Mouse (Mus musculus) limb, embryonic 11.5 days (tissue): Measurements from ENCODE around the gene Xlr3a. TPM values are rescaled to one million over a fixed set of nuclear protein-coding genes. Genes with fewer than 3 reads are reported as not detected.
"Not testable (repeated sequence)": the region's sequence is repeated elsewhere in the genome, so short reads cannot be mapped to it uniquely, and the experiment has no call there.

Source experiments
- ATAC-seq: fragments of 200-750 bp; cut with Nextera tagmentation; 2 replicates; pipeline ENCODE4 v1.8.0; 2017; ENCODE audit warnings: low read depth; ENCODE audit not compliant: insufficient number of reproducible peaks, low FRiP score, low TSS enrichment
- DNase-seq: peaks from one replicate; pipeline ENCODE4 v3.0.0-alpha.2; 2015; ENCODE audit warnings: low spot score
- H3K27ac ChIP-seq: fragments of 300-500 bp; sonication (generic); replicated peaks from 2 replicates; pipeline ENCODE4 v1.5.1; 2014; ENCODE audit warnings: low read depth, mild to moderate bottlenecking, low read length
- H3K27me3 ChIP-seq: fragments of 300-500 bp; sonication (generic); 2 replicates; pipeline ENCODE4 v1.6.1; 2014; ENCODE audit warnings: mild to moderate bottlenecking, low read length, mixed read lengths; ENCODE audit not compliant: control insufficient read depth, insufficient read depth
- H3K36me3 ChIP-seq: fragments of 300-500 bp; sonication (generic); 2 replicates; pipeline ENCODE4 v1.6.1; 2014; ENCODE audit warnings: mild to moderate bottlenecking, low read length, moderate library complexity, mixed read lengths; ENCODE audit not compliant: control insufficient read depth, insufficient read depth
- H3K4me1 ChIP-seq: fragments of 300-500 bp; sonication (generic); 2 replicates; pipeline ENCODE4 v1.6.1; 2014; ENCODE audit warnings: low read length, mixed read lengths; ENCODE audit not compliant: control insufficient read depth, insufficient read depth
- H3K4me2 ChIP-seq: fragments of 300-500 bp; sonication (generic); 2 replicates; pipeline ENCODE4 v1.6.1; 2014; ENCODE audit warnings: low read depth, mild to moderate bottlenecking, moderate library complexity; ENCODE audit not compliant: severe bottlenecking
- H3K4me3 ChIP-seq: fragments of 300-500 bp; sonication (generic); 2 replicates; pipeline ENCODE4 v1.5.1; 2014; ENCODE audit warnings: low read depth, low read length
- H3K9ac ChIP-seq: fragments of 300-500 bp; sonication (generic); 2 replicates; pipeline ENCODE4 v1.6.1; 2014; ENCODE audit warnings: mild to moderate bottlenecking, low read length
- H3K9me3 ChIP-seq: fragments of 300-500 bp; sonication (generic); 2 replicates; pipeline ENCODE4 v1.6.1; 2016; ENCODE audit warnings: low read length; ENCODE audit not compliant: control insufficient read depth
- WGBS: fragments of 180-500 bp; shearing (Covaris S2); extraction: QIAGEN DNeasy Blood & Tissue Kit; methylation state at CpG from one replicate; pipeline ENCODE4 v1.1.7; 2014; 5-methylcytosine and 5-hydroxymethylcytosine counted together
- polyA plus RNA-seq: library from polyadenylated mRNA; unstranded; fragments of >200 nt; fragmentation: Nextera tagmentation; extraction: Ambion mirVana; gene quantifications from 2 replicates; pipeline ENCODE4 v1.2.1, GENCODE M21; 2014

The Xlr3a gene
- polyA plus RNA-seq, result 3.5 and 3.7 TPM in 2 replicates

DNA sequence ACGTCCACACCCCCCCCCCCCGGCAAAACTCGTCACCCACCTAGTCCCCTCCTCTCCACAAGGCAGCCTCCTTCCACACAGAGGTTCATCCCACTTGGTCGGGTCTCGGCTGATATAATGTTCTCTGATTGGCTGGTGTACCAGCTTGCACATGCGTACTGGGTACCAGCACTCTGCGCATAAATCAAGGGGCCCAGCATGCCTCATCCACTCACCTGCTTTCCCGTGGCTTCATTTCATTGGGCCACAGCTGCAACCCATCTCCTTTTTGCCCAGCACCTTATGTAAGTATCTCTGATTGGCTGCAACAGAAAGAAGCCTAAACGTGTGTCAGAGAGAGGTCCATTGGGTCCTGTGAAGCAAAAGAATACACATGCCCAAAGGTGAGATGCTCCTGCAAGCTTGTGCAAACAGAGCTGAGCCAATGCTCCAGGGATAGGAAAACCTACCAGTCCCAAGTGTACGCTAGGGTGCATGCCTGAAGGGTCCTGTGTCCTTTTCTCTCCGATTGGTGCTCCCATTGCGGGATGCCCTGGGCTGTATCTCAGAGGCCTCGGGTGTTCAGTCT lies at the start of gene Xlr3a:
Xlr3a (minus strand) TSS at position 155 of the 568 bp plus-strand sequence.
- H3K4me1 ChIP-seq, H3K27me3 ChIP-seq, H3K4me2 ChIP-seq, H3K36me3 ChIP-seq, DNase-seq, H3K27ac ChIP-seq, H3K9ac ChIP-seq, ATAC-seq, H3K9me3 ChIP-seq, H3K4me3 ChIP-seq: not testable (repeated sequence)
- WGBS, result 77% methylated on average over 11 of the region's 13 CpGs

DNA sequence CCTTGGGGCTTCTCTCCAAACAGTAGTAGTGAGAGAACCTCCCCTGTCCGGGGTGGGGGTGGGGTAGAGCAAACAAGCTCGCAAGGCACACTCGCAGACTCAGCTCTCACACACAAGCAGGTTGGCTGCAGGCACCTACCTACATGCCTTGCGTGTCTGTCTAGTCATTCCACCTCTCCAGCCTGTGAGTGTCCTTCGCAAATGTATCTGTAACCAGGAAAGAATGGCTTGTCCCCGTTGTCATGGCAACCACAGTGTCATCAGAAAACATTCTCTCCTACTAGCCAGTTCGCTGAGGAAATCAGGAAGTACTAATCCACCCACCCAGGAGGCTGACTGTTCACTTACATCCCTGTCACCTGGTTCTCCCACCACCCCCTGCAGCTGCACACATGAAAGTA lies 46.3 kb upstream of the Xlr3a start:
- WGBS, result no CpG with 5 or more reads among the region's 7 CpGs

DNA sequence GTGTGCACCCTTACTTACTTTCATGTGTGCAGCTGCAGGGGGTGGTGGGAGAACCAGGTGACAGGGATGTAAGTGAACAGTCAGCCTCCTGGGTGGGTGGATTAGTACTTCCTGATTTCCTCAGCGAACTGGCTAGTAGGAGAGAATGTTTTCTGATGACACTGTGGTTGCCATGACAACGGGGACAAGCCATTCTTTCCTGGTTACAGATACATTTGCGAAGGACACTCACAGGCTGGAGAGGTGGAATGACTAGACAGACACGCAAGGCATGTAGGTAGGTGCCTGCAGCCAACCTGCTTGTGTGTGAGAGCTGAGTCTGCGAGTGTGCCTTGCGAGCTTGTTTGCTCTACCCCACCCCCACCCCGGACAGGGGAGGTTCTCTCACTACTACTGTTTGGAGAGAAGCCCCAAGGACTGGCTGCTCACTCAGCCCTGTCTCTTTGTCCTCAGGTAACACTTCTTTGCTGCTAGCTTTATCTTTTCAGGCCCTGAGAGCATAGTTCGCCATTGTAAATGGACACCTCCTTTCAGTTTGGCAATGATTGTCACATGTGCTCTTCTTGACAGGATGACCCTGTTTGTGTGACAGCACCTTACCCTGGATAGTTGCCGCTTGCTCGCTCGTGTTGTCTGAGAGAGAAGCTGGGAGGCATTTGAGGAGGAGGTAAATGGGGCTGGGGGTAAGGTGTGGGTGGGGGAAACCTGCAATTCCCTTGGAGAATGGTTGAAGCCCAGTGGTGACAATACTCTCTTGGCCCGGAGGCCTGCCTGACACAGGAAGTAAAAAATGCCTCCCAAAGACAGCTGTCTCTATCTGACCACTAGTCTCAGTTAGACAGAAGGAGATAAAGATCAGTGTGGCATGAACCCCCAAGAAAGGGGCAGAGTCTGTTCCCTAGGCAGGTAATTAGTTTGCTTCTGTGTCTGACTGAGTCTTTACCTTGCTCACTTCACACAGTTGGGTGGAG lies 26.2 kb upstream of the Xlr3a start:
- H3K4me1 ChIP-seq, H3K4me3 ChIP-seq, DNase-seq, H3K36me3 ChIP-seq, H3K4me2 ChIP-seq, H3K9me3 ChIP-seq, H3K27me3 ChIP-seq, ATAC-seq, H3K9ac ChIP-seq, H3K27ac ChIP-seq: not testable (repeated sequence)
- no CpG with 5 or more reads among the region's 12 CpGs for WGBS

More for the DNA sequence above, 46.3 kb upstream of the Xlr3a start:
- not testable (repeated sequence) for DNase-seq, ATAC-seq, H3K27me3 ChIP-seq, H3K4me3 ChIP-seq, H3K4me1 ChIP-seq, H3K27ac ChIP-seq, H3K9me3 ChIP-seq, H3K4me2 ChIP-seq, H3K9ac ChIP-seq, H3K36me3 ChIP-seq

DNA sequence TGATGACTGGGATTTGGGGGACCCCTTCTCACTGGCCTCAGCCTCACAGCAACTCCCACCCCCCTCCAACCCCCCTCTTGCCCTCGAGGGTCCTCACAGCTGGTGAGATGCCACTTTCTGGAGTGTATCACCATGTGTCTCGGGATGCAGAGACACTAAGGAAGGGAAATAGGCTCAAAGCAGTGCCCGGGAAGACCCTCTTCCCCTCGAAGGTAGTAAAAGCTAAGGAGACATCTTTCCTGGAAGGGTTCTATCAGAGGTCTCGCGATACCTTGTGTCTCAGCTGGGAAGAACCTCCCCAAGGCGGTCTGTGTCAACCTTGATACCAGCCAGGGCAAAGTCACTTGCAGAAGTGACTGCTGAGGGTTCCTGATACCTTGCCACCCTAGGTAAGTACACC lies 19.9 kb upstream of the Xlr3a start, which contains the start of gene Gm14685:
Gm14685 (plus strand) TSS at position 301 of the 400 bp plus-strand sequence.
- not testable (repeated sequence) for H3K4me3 ChIP-seq, H3K4me1 ChIP-seq, ATAC-seq, H3K9me3 ChIP-seq, H3K27ac ChIP-seq, H3K4me2 ChIP-seq, H3K27me3 ChIP-seq, H3K36me3 ChIP-seq, DNase-seq, H3K9ac ChIP-seq
- no CpG with 5 or more reads among the region's 7 CpGs for WGBS

DNA sequence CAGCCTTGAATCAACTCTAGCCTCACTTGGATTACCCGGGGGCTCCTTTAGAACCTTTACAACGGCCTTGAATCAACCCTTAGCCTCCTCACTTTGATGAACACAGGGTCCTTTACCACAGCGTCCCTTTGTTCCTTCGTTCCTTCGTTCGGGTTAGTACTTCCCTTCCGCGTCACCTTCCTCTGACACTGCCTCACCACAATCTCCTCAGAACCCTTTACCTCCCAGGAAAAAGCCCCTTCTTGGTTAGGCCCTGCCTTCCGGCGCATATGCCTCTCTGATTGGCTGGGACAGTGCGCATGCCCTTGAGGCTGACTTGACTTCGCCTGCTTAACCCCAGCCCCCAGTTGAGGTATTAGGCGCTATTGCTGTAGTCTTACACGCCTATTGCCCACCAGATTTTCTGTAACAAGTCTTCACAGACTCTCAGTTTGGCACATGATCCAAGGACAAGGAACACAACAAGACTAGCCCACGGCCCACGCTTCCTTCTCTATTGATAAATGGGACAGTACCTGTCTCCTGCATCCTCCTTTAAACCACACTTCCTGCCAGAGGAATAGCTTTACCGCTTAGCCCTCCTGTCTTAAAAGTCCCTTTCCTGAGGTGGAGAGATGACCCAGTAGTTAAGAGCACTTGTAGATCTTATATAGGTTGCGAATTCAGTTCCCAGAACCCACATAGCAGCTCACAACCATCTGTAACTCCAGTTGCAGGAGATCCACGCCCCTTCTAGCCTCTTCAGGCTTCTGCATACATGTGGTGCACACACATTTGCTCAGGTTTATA lies 14.4 kb downstream of the Xlr3a start, which contains the start of gene Xlr4a:
Xlr4a (minus strand) TSS at position 212 of the 789 bp plus-strand sequence.
- not testable (repeated sequence) for H3K9me3 ChIP-seq, H3K4me1 ChIP-seq, H3K27me3 ChIP-seq, H3K36me3 ChIP-seq, DNase-seq, H3K4me3 ChIP-seq, ATAC-seq, H3K4me2 ChIP-seq, H3K9ac ChIP-seq, H3K27ac ChIP-seq
- 83% methylated on average over 17 of the region's 19 CpGs for WGBS

DNA sequence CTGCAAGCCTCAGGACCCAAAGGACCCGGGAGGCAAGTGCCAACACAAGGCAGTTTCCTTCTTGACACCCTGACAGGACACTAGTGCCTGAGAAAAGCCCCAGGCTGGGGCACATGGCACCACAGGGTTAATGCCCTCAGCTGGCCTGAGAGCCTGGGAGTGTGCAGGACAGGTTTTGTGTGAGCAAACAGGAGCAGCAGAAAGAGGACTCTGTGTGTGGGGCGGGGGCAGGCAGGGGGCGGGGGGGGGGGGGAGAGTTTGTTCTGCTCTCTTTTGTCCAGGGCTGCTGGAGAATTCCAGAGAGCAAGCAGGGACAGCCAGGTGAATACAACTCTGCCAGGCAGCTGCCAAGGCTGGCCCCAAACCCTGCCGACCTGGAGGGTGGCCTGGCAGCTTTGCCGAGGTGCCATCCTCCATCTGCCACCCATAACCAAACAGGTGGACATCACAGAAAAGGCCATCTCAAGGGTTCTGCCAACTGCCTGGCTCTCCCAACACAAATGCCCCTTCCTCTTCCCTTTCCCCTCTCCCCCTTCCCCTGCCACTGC lies 30.1 kb downstream of the Xlr3a start:
- not testable (repeated sequence) for H3K27ac ChIP-seq, H3K4me2 ChIP-seq, H3K9ac ChIP-seq, H3K4me3 ChIP-seq, ATAC-seq, H3K27me3 ChIP-seq, H3K36me3 ChIP-seq, H3K4me1 ChIP-seq, H3K9me3 ChIP-seq, DNase-seq
- WGBS, result no CpG with 5 or more reads among the region's 5 CpGs

DNA sequence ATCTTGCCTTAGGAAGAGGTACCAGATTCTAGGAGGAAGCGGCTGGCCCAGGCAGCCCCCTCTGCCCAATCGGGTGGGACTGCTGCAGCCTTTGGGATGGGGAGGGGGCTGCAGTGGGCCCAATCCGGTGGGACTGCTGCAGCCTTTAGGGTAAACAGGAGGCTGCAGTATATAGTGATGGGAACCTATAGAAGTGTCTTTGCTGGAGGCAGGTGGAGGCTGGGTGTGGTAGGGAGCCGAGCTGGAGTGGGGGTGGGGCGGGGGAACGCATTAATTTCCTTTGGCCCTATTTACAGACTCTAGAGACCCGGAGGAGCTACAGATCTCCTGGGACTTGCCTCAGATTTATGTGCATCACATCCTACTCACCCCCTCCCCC lies 32.5 kb downstream of the Xlr3a start, which contains the start of gene Pnma3:
Pnma3 (plus strand) TSS at position 373 of the 379 bp plus-strand sequence.
- DNase-seq, result no peak
- 27% methylated on average over 7 of the region's 7 CpGs for WGBS
- H3K36me3 ChIP-seq, result no peaks in the 10 kb centered on the region
- H3K27ac ChIP-seq, result no peak within 1 kb of the TSS
- H3K9me3 ChIP-seq, result no peaks in the 10 kb centered on the region
- H3K27me3 ChIP-seq, result no peaks in the 10 kb centered on the region
- H3K4me3 ChIP-seq, result no peak within 1 kb of the TSS
- ATAC-seq, result no peak
- H3K9ac ChIP-seq, result 0 out of 2 replicates have a peak within 1 kb of the TSS, but pooled peaks have one; percentile 12
- peak within 1 kb of the TSS; percentile 24 for H3K4me2 ChIP-seq
- H3K4me1 ChIP-seq, result no peaks in the 10 kb centered on the region
